9 mouse cellular contexts compared by ENCODE assay signal in the genomic region with DNA sequence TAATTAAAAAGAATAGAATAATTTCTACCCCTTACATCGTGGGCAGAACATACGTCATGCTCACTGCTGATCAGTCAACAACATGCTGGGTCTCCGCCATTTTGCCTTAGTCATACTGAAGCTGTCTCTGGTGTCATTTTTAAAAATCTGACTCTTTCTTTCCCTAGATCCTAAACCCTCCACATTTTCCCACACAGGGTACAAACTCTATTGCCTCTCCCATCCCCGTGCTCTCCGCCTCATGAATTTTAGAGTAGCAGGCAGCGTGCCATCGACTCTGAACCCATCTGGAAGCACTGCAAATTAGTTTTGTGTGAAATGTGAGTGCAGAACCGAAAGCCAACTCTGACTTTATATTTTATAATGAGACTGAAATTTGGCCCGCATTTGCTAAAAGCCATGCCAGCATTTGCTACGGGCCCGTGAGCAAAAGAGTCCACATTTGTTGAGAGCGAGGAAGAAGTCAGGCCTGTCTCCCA.
DNase-seq lines count a peak whose midpoint lies in the region; ATAC-seq and TF ChIP-seq lines count a peak whose summit lies in the region.
"Had no signal": no experiment of that assay in that cellular context is flagged by ENCODE, and none has a peak within 500 bp of the region (broad histone marks: within the 10 kb centered on the region; RNA-seq: fewer than 3 reads in every experiment).

No protein-coding gene starts in this region.

- H3K4me1 ChIP-seq in lung, embryonic 14.5 days (ENCODE audit: insufficient read depth) = no peaks in the 10 kb centered on the region
- H3K4me1 ChIP-seq: liver, embryonic 15.5 days had no signal

- intact Hi-C loops in gastrocnemius, adult 2 months (cut with DNase I) = no loop called here
- intact Hi-C loops in heart, postnatal 36 days (cut with DNase I) = no loop called here

- no peak for TF ChIP-seq CTCF in lung, embryonic 14.5 days (IDR thresholded peaks at IDR 0.05; ENCODE audit: low read depth)
- TF ChIP-seq CTCF in gastrocnemius, adult 2 months (IDR thresholded peaks at IDR 0.05) = no peak

- no peak for ATAC-seq in lung, embryonic 14.5 days (ENCODE audit: insufficient read depth)

- H3K27ac ChIP-seq in lung, embryonic 14.5 days (ENCODE audit: low read depth) = no peak overlapping the region
- no peak overlapping the region for H3K27ac ChIP-seq in gastrocnemius, adult 2 months
- H3K27ac ChIP-seq: liver, embryonic 15.5 days had no signal

- 83% methylated on average over 12 of the region's 12 CpGs for WGBS in lung, embryonic 14.5 days

- DNase-seq in lung, embryonic 14.5 days = peak; percentile 24
- no peak for DNase-seq in lung, adult 18-20 months
- DNase-seq in cerebellum, adult 8-10 months = peak; percentile 17
- DNase-seq in gastrocnemius, adult 2 months = peak; percentile 48
- peak; percentile 76 to 80 for DNase-seq in layer of hippocampus, adult 8-10 months (ENCODE audit: low spot score in 2 of 2)
- peak; percentile 61 for DNase-seq in right cerebral cortex, postnatal 25 days
- DNase-seq in heart, postnatal 36 days = no peak
- no peak for DNase-seq in B cell, adult 2 months

- H3K4me3 ChIP-seq in lung, embryonic 14.5 days (ENCODE audit: low read depth, low read length) = no peak overlapping the region
- no peak overlapping the region for H3K4me3 ChIP-seq in gastrocnemius, adult 2 months
- H3K4me3 ChIP-seq: liver, embryonic 15.5 days had no signal

- no peak overlapping the region for H3K4me2 ChIP-seq in lung, embryonic 14.5 days
- H3K4me2 ChIP-seq: liver, embryonic 15.5 days had no signal

- no peaks in the 10 kb centered on the region for H3K27me3 ChIP-seq in lung, embryonic 14.5 days (ENCODE audit: insufficient read depth, low read length)
- H3K27me3 ChIP-seq: liver, embryonic 15.5 days had no signal

- H3K9me3 ChIP-seq in lung, embryonic 14.5 days (ENCODE audit: low read depth, low read length) = no peaks in the 10 kb centered on the region
- H3K9me3 ChIP-seq: liver, embryonic 15.5 days had no signal

- no peak overlapping the region for H3K9ac ChIP-seq in lung, embryonic 14.5 days
- H3K9ac ChIP-seq: liver, embryonic 15.5 days had no signal

- H3K36me3 ChIP-seq in lung, embryonic 14.5 days (ENCODE audit: insufficient read depth) = no peaks in the 10 kb centered on the region
- H3K36me3 ChIP-seq: liver, embryonic 15.5 days had no signal

Comparison
In these comparisons a context has a peak if more than half of its experiments do, and no peak if none do; other contexts are left out.
1. DNase-seq: peak in lung, embryonic 14.5 days (single experiment), cerebellum, adult 8-10 months (single experiment), gastrocnemius, adult 2 months (single experiment), layer of hippocampus, adult 8-10 months (2 of 2) and right cerebral cortex, postnatal 25 days (single experiment); none in lung, adult 18-20 months (0 of 2), heart, postnatal 36 days (0 of 2) and B cell, adult 2 months (0 of 2).